Mouse (Mus musculus): ENCODE measurements at regions not wholly inside any gene's neighbourhood (a gene's known extent, or its start where the extent isn't known, plus 50 kb on each side); places are given as distances from the start of the nearest gene placed in this dataset.

- no peak for TF ChIP-seq CTCF (conservative IDR thresholded peaks at IDR 0.05; ENCODE audit: insufficient read depth, insufficient read length, low read depth, low read length)
- TF ChIP-seq POLR2A (IDR thresholded peaks at IDR 0.05; ENCODE audit: low read depth, low read length) = no peak
Observed at GRCm38 (mm10) chr2:131755107-131755506, 104.4 kb downstream of the Erv3 start.
